Mouse (Mus musculus) embryonic facial prominence, embryonic 11.5 days (tissue): ENCODE measurements around the gene Rhox7a. TPM values are rescaled to one million over a fixed set of nuclear protein-coding genes. Genes with fewer than 3 reads are reported as not detected.

Source experiments
- polyA plus RNA-seq: library from polyadenylated mRNA; unstranded; fragments of >200 nt; fragmentation: Nextera tagmentation; extraction: Ambion mirVana; gene quantifications from 2 replicates; pipeline ENCODE4 v1.2.1, GENCODE M21; 2014

The Rhox7a gene
- polyA plus RNA-seq, 1 experiment from 2014 or later = not detected

Other genes starting within 250 kb of the Rhox7a start
- gene Rhox4f, start 224.0 kb upstream of the Rhox7a start, polyA plus RNA-seq = not detected in 2 replicates
- gene Rhox3g, start 203.1 kb upstream of the Rhox7a start, polyA plus RNA-seq = not detected in 2 replicates
- not detected in 2 replicates for gene Rhox2g, start 188.2 kb upstream of the Rhox7a start, polyA plus RNA-seq
- gene Rhox4g, start 180.4 kb upstream of the Rhox7a start, polyA plus RNA-seq = not detected in 2 replicates
- gene Rhox3h, start 162.9 kb upstream of the Rhox7a start, polyA plus RNA-seq = not detected in 2 replicates
- not detected in 2 replicates for gene Rhox2h, start 158.4 kb upstream of the Rhox7a start, polyA plus RNA-seq
- gene Rhox5, start 26.8 kb upstream of the Rhox7a start, polyA plus RNA-seq = 1.8 and 2.1 TPM in 2 replicates
- not detected in 2 replicates for gene Rhox6, start 4.8 kb upstream of the Rhox7a start, polyA plus RNA-seq
- gene Rhox8, start 47.3 kb downstream of the Rhox7a start, polyA plus RNA-seq = not detected in 2 replicates
- gene Rhox7b, start 65.5 kb downstream of the Rhox7a start, polyA plus RNA-seq = not detected in 2 replicates
- gene Rhox9, start 70.1 kb downstream of the Rhox7a start, polyA plus RNA-seq = not detected in 2 replicates
- gene Btg1-ps1, start 187.1 kb downstream of the Rhox7a start, polyA plus RNA-seq = not detected in 2 replicates
- gene Btg1-ps2, start 211.4 kb downstream of the Rhox7a start, polyA plus RNA-seq = not detected in 2 replicates
- gene Rhox10, start 234.8 kb downstream of the Rhox7a start, polyA plus RNA-seq = not detected in 2 replicates